Mouse (Mus musculus) CH12.LX (cell line): ENCODE data around the gene Yjefn3. TPM values are rescaled to one million over a fixed set of nuclear protein-coding genes. Genes with fewer than 3 reads are reported as not detected.

ENCODE experiments used
- DNase-seq: peaks from one replicate; pipeline ENCODE4 v3.0.0-alpha.2; 2013; ENCODE audit errors: extremely low read depth
- H3K27ac ChIP-seq: 2 replicates; pipeline ENCODE4 v1.5.1; 2012; ENCODE audit warnings: low read depth, mild to moderate bottlenecking, control low read depth, moderate library complexity; ENCODE audit not compliant: insufficient read depth
- H3K27me3 ChIP-seq: replicated peaks from 2 replicates; pipeline ENCODE3; 2012; ENCODE audit warnings: inconsistent platforms
- H3K36me3 ChIP-seq, 2 experiments: replicated peaks in 1 of 2; 2 replicates each; pipeline versions ENCODE3 to v1.6.1; 2012; ENCODE audit warnings: inconsistent platforms in 1 of 2, low read length in 1 of 2, mild to moderate bottlenecking in 1 of 2, mixed read lengths in 1 of 2, moderate library complexity in 1 of 2; ENCODE audit not compliant: control insufficient read depth in 1 of 2, insufficient read depth in 1 of 2
- H3K4me1 ChIP-seq, 2 experiments: 2 replicates each; pipeline ENCODE4 v1.6.1; 2012; ENCODE audit warnings: inconsistent platforms in 1 of 2, moderate library complexity in 1 of 2; ENCODE audit not compliant: insufficient read depth in 2 of 2, control insufficient read depth in 1 of 2
- H3K4me2 ChIP-seq: 2 replicates; pipeline ENCODE4 v1.6.1; 2012; ENCODE audit warnings: low read depth, mild to moderate bottlenecking, control low read depth; ENCODE audit not compliant: poor library complexity, insufficient read depth, severe bottlenecking
- H3K4me3 ChIP-seq, 3 experiments: fragments of 150-350 bp in 1 of 3; sonication (generic) in 1 of 3; replicated peaks in 1 of 3; 2 replicates each; pipeline versions ENCODE3 to v1.5.1; 2011 to 2012; ENCODE audit warnings: low read depth in 2 of 3, low read length in 2 of 3, mild to moderate bottlenecking in 2 of 3, moderate library complexity in 2 of 3, control low read depth in 1 of 3, improper control_type of control experiment in 1 of 3, inconsistent platforms in 1 of 3, mixed read lengths in 1 of 3; ENCODE audit not compliant: poor library complexity in 1 of 3
- H3K79me2 ChIP-seq: replicated peaks from 2 replicates; pipeline ENCODE4 v1.6.1; 2012; ENCODE audit warnings: mild to moderate bottlenecking, moderate library complexity; ENCODE audit not compliant: control insufficient read depth, poor library complexity, insufficient read depth, severe bottlenecking; ENCODE audit errors: extremely low read depth
- H3K9ac ChIP-seq: 2 replicates; pipeline ENCODE4 v1.6.1; 2012; ENCODE audit warnings: low read depth, mild to moderate bottlenecking, control low read depth, moderate library complexity; ENCODE audit not compliant: insufficient read depth
- H3K9me3 ChIP-seq: replicated peaks from 2 replicates; pipeline ENCODE3; 2012; ENCODE audit warnings: low read length, inconsistent platforms, mixed read lengths
- ELF1 ChIP-seq: IDR thresholded peaks from 2 replicates; pipeline ENCODE4 v1.6.1; 2014; ENCODE audit warnings: low read depth, mild to moderate bottlenecking, inconsistent platforms, low read length, improper control_type of control experiment
- EP300 ChIP-seq: IDR thresholded peaks from 2 replicates; pipeline ENCODE4 v1.6.1; 2011; ENCODE audit warnings: low read length, improper control_type of control experiment
- ETS1 ChIP-seq: conservative IDR thresholded peaks from 2 replicates; pipeline ENCODE4 v1.6.1; 2012; ENCODE audit warnings: low read depth, mild to moderate bottlenecking, inconsistent platforms, low read length, improper control_type of control experiment, moderate library complexity
- HCFC1 ChIP-seq: IDR thresholded peaks from 2 replicates; pipeline ENCODE4 v1.6.1; 2012; ENCODE audit warnings: low read depth, mild to moderate bottlenecking, inconsistent platforms, low read length, improper control_type of control experiment
- IRF4 ChIP-seq: IDR thresholded peaks from 2 replicates; pipeline ENCODE4 v1.6.1; 2014; ENCODE audit warnings: low read depth, mild to moderate bottlenecking, inconsistent platforms, low read length, improper control_type of control experiment
- MAX ChIP-seq: IDR thresholded peaks from 2 replicates; pipeline ENCODE4 v1.6.1; 2011; ENCODE audit warnings: low read length, improper control_type of control experiment
- MYC ChIP-seq: IDR thresholded peaks from 2 replicates; pipeline ENCODE4 v1.6.1; 2011; ENCODE audit warnings: low read depth, mild to moderate bottlenecking, improper control_type of control experiment, low read length
- PAX5 ChIP-seq: IDR thresholded peaks from 2 replicates; pipeline ENCODE4 v1.6.1; 2012; ENCODE audit warnings: low read length, inconsistent platforms, mixed read lengths
- TCF12 ChIP-seq: IDR thresholded peaks from 2 replicates; pipeline ENCODE4 v1.6.1; 2014; ENCODE audit warnings: low read depth, mild to moderate bottlenecking, inconsistent platforms, low read length, improper control_type of control experiment
- USF1 ChIP-seq: IDR thresholded peaks from 2 replicates; pipeline ENCODE4 v1.6.1; 2014; ENCODE audit warnings: low read depth, mild to moderate bottlenecking, inconsistent platforms, low read length, improper control_type of control experiment
- dilution Hi-C: fragments of 300-500 bp; cut with MboI; formaldehyde crosslinking; loops from 2 replicates; pipeline ENCODE4 v1.14.3; 2020; ENCODE audit warnings: low sequenced_read_pairs; ENCODE audit not compliant: extremely low pct_unique_long_range_greater_than_20kb, extremely low pct_ligation_motif_present
- in situ Hi-C: fragments of 300-500 bp; cut with MboI; formaldehyde crosslinking; loops from 3 replicates; pipeline ENCODE4 v1.14.3; 2019; ENCODE audit warnings: low sequenced_read_pairs, low pct_ligation_motif_present, low pct_unique_long_range_greater_than_20kb, mixed read lengths
- polyA plus RNA-seq: library from polyadenylated mRNA; unstranded; fragments of >175 nt; gene quantifications from 2 replicates; pipeline ENCODE4 v1.2.1, GENCODE M21; 2012; ENCODE audit warnings: low read depth; ENCODE audit not compliant: insufficient read length
- total RNA-seq, 2 experiments: library from RNA; depleted of rRNA; stranded (reverse); fragments of 300-350 nt in 1 of 2; fragments of >200 nt in 1 of 2; gene quantifications; 2 replicates each; pipeline ENCODE4 v1.2.3; 2012 to 2014

Yjefn3 gene
- total and polyA plus RNA-seq, 3 experiments = 3.3 to 10.5 (median 8.0) TPM

- no peak for TF ChIP-seq TCF12
- no peak for TF ChIP-seq MYC
- H3K4me1 ChIP-seq = peaks cover 0 to 5% of the 10 kb centered on the region in 2 experiments; a peak in 1 of 4 replicates
- no peaks in the 10 kb centered on the region for H3K79me2 ChIP-seq
- in situ Hi-C loops = no loop called here
- no peak overlapping the region for H3K4me2 ChIP-seq
- no peaks in the 10 kb centered on the region for H3K27me3 ChIP-seq
- DNase-seq = no peak
- peaks cover 31% of the 10 kb centered on the region for H3K9me3 ChIP-seq
- no peak overlapping the region for H3K27ac ChIP-seq
- H3K36me3 ChIP-seq = peaks cover 0 to 28% of the 10 kb centered on the region in 2 experiments
- dilution Hi-C loops = no loop called here
- H3K9ac ChIP-seq = no peak overlapping the region
- H3K4me3 ChIP-seq = no peak overlapping the region
Observed at GRCm38 (mm10) chr8:69882833-69883600, 19.5 kb downstream of the Yjefn3 start.

DNA sequence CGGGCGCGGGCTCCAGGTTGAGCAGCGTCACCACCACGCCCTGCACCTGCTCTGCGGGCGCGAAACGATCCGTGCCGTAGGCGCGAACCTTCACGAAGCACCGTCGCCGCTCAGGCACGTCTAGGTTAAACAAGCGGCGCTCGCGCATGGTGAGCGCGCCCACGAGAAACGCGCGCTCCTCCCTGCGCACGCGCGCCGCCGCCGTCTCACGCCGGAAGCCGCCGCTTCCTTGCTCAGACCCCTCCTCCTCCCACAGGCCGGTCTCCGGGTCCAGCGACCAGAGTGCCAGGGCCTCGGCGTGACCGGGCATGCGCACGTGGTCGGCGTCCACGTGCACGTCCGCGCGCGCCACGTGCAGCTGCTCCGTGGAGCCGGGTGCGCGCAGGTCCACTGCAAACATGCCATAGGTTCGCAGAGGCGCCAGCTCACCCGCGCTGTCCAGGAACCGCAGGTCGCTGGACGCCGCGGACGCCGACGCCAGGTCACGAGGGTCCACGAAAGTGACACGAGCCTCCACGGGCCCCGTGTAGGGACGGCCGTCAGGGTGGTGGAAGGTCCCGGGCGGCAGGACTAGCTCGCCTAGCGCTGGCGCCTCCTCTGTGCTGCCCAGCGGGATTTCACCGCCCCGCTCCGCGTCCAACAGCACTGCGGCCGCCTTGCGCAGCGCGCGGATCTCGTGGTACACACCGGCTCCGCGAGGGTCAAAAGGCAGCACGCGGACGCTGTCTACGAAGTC is 20.3 kb downstream of the Yjefn3 start:
- no peak overlapping the region for H3K9ac ChIP-seq
- TF ChIP-seq USF1 (no peak), HCFC1 (no peak), MYC (no peak), PAX5 (no peak), IRF4 (no peak), ETS1 (no peak), MAX (no peak), ELF1 (no peak), EP300 (no peak)
- H3K4me2 ChIP-seq = no peak overlapping the region
- dilution Hi-C loops (no loop called here), in situ Hi-C loops (no loop called here)
- H3K36me3 ChIP-seq = peaks cover 0 to 21% of the 10 kb centered on the region in 2 experiments
- DNase-seq = no peak
- peak overlapping the region in 1 of 3 experiments; percentile 4 for H3K4me3 ChIP-seq
- H3K27me3 ChIP-seq = no peaks in the 10 kb centered on the region
- H3K4me1 ChIP-seq = no peaks in the 10 kb centered on the region
- H3K9me3 ChIP-seq = peaks cover 31% of the 10 kb centered on the region
- H3K79me2 ChIP-seq = no peaks in the 10 kb centered on the region
- no peak overlapping the region for H3K27ac ChIP-seq
